Mouse (Mus musculus): Measurements from ENCODE around the gene Sptbn4. TPM values are rescaled to one million over a fixed set of nuclear protein-coding genes. Genes with fewer than 3 reads are reported as not detected.

Sptbn4 gene
- polyA plus RNA-seq, 1 experiment from 2014 or later, result 5.6 TPM

GRCm38 (mm10) chr7:27404203-27404942 lies 43.1 kb downstream of the Sptbn4 start:
- WGBS, result 7% methylated on average over 76 of the region's 81 CpGs
- no peak overlapping the region for H3K27ac ChIP-seq (ENCODE audit: low read depth, low read length)
- H3K9me3 ChIP-seq (ENCODE audit: control insufficient read depth, low read length), result no peaks in the 10 kb centered on the region; the same call in 1 of the 2 replicates
- ATAC-seq (ENCODE audit: low read depth), result no peak
- no peak overlapping the region; the same call in 1 of the 2 replicates for H3K4me3 ChIP-seq (ENCODE audit: low read depth, low read length)
- peaks cover 65% of the 10 kb centered on the region for H3K27me3 ChIP-seq (ENCODE audit: control insufficient read depth, insufficient read depth, low read length)
- no peaks in the 10 kb centered on the region for H3K36me3 ChIP-seq (ENCODE audit: control insufficient read depth, insufficient read depth, low read length)
- no peak overlapping the region for H3K4me2 ChIP-seq (ENCODE audit: low read depth, low read length)
- H3K9ac ChIP-seq (replicated peaks; ENCODE audit: low read depth, low read length), result no peak overlapping the region
- peaks cover 3% of the 10 kb centered on the region; the same call in 1 of the 2 replicates for H3K4me1 ChIP-seq (ENCODE audit: control insufficient read depth, insufficient read depth, low read length)

- Histone ChIP-seq H3K27ac (ENCODE audit: low read depth, low read length) (no peak overlapping the region), H3K4me1 (ENCODE audit: control insufficient read depth, insufficient read depth, low read length) (no peaks in the 10 kb centered on the region), H3K36me3 (ENCODE audit: control insufficient read depth, insufficient read depth, low read length) (no peaks in the 10 kb centered on the region), H3K4me2 (ENCODE audit: low read depth, low read length) (no peak overlapping the region), H3K4me3 (ENCODE audit: low read depth, low read length) (no peak overlapping the region), H3K9me3 (ENCODE audit: control insufficient read depth, low read length) (no peaks in the 10 kb centered on the region; the same call in 1 of the 2 replicates), H3K27me3 (ENCODE audit: control insufficient read depth, insufficient read depth, low read length) (peaks cover 57% of the 10 kb centered on the region), H3K9ac (replicated peaks; ENCODE audit: low read depth, low read length) (no peak overlapping the region)
- no peak for ATAC-seq (ENCODE audit: low read depth)
- WGBS, result 5% methylated on average over 16 of the region's 16 CpGs
These were observed 44.8 kb downstream of the Sptbn4 start for GRCm38 (mm10) chr7:27402675-27403074.

DNA sequence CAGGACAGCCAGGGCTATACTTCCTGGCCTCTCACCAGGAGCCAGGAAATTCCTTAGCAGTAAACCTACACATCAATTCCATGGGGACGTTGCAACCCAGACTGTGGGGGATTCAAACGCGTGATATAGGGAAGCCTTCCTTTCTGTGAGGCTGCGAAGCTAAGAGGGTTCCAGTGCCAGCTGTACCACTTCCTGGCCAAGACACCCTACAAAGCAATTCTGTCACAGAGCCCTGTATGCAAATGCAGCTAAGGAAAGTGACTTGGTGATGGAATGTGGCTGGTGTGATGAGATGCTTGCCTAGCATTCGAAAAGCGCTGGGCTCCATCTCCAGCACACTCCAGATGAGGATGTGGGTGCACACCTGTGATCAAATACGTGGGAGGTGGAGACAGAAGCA lies 46.9 kb downstream of the Sptbn4 start:
- no peaks in the 10 kb centered on the region for H3K36me3 ChIP-seq (ENCODE audit: control insufficient read depth, insufficient read depth, low read length)
- ATAC-seq (ENCODE audit: low read depth), result no peak
- no peak overlapping the region for H3K9ac ChIP-seq (replicated peaks; ENCODE audit: low read depth, low read length)
- H3K9me3 ChIP-seq (ENCODE audit: control insufficient read depth, low read length), result no peaks in the 10 kb centered on the region; the same call in 1 of the 2 replicates
- H3K4me3 ChIP-seq (ENCODE audit: low read depth, low read length), result no peak overlapping the region
- no peak overlapping the region for H3K4me2 ChIP-seq (ENCODE audit: low read depth, low read length)
- H3K27me3 ChIP-seq (ENCODE audit: control insufficient read depth, insufficient read depth, low read length), result peaks cover 47% of the 10 kb centered on the region
- no peak overlapping the region for H3K27ac ChIP-seq (ENCODE audit: low read depth, low read length)
- H3K4me1 ChIP-seq (ENCODE audit: control insufficient read depth, insufficient read depth, low read length), result no peaks in the 10 kb centered on the region
- 73% methylated on average over 7 of the region's 7 CpGs for WGBS

- peak; percentile 26; the same call in 1 of the 2 replicates for ATAC-seq (ENCODE audit: low read depth)
- H3K4me2 ChIP-seq (ENCODE audit: low read depth, low read length), result peak overlapping the region; percentile 70
- H3K27ac ChIP-seq (ENCODE audit: low read depth, low read length), result no peak overlapping the region
- H3K27me3 ChIP-seq (ENCODE audit: control insufficient read depth, insufficient read depth, low read length), result peaks cover 43% of the 10 kb centered on the region
- H3K4me3 ChIP-seq (ENCODE audit: low read depth, low read length), result no peak overlapping the region; the same call in 1 of the 2 replicates
- no peaks in the 10 kb centered on the region for H3K9me3 ChIP-seq (ENCODE audit: control insufficient read depth, low read length)
- H3K36me3 ChIP-seq (ENCODE audit: control insufficient read depth, insufficient read depth, low read length), result no peaks in the 10 kb centered on the region
- no peak overlapping the region for H3K9ac ChIP-seq (replicated peaks; ENCODE audit: low read depth, low read length)
- no peaks in the 10 kb centered on the region for H3K4me1 ChIP-seq (ENCODE audit: control insufficient read depth, insufficient read depth, low read length)
- WGBS, result 19% methylated on average over 26 of the region's 26 CpGs
These were observed 50.2 kb downstream of the Sptbn4 start for GRCm38 (mm10) chr7:27397048-27397949.

DNA sequence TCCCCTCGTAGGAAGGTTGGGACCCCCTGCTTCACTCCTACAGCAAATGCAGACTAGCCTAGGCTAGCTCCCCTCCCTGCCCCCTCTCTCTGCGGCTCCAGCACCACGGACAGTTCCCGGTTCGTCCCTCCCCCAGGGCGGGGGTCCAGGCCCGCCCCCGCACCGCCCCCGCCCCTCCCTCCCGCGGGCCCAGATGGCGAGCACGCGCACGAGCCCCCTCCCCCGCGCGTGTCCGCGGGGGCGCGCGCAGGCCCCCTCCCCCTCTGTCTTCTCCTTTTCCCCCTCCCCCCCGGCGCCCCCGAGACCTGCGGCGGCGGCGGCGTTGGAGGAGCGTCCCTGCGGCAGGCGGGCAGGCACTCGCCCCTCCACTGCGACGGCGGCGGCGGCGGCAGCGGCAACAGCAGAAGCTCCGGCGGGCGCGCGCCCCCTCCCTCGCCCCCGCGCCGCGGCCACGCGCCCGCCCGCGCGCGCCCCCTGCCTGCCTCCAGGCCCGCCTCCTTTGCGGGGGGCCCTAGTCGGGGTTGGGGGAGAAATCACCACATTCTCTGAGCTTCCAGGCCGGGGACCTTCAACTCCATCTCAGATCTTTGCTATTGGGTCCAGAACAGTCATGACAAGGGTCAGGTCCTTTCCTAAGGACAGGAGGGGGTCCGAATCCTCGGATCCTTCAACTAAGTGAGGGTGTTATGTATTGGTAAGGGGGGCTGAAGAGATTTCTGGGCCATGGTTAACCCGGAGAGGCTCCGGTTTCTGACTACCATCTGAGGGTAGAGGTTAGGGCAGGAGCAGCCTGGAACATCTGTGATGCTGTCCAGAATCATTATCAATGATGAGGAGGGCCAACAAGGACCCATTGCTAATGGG lies 51.1 kb downstream of the Sptbn4 start:
- Histone ChIP-seq H3K9me3 (ENCODE audit: control insufficient read depth, low read length) (no peaks in the 10 kb centered on the region), H3K27ac (ENCODE audit: low read depth, low read length) (no peak overlapping the region), H3K9ac (replicated peaks; ENCODE audit: low read depth, low read length) (peak overlapping the region; percentile 54), H3K36me3 (ENCODE audit: control insufficient read depth, insufficient read depth, low read length) (no peaks in the 10 kb centered on the region), H3K4me3 (ENCODE audit: low read depth, low read length) (peak overlapping the region; percentile 42), H3K27me3 (ENCODE audit: control insufficient read depth, insufficient read depth, low read length) (peaks cover 45% of the 10 kb centered on the region), H3K4me2 (ENCODE audit: low read depth, low read length) (peak overlapping the region; percentile 70), H3K4me1 (ENCODE audit: control insufficient read depth, insufficient read depth, low read length) (no peaks in the 10 kb centered on the region)
- ATAC-seq (ENCODE audit: low read depth), result peak; percentile 69; the same call in 1 of the 2 replicates
- 3% methylated on average over 32 of the region's 68 CpGs for WGBS

DNA sequence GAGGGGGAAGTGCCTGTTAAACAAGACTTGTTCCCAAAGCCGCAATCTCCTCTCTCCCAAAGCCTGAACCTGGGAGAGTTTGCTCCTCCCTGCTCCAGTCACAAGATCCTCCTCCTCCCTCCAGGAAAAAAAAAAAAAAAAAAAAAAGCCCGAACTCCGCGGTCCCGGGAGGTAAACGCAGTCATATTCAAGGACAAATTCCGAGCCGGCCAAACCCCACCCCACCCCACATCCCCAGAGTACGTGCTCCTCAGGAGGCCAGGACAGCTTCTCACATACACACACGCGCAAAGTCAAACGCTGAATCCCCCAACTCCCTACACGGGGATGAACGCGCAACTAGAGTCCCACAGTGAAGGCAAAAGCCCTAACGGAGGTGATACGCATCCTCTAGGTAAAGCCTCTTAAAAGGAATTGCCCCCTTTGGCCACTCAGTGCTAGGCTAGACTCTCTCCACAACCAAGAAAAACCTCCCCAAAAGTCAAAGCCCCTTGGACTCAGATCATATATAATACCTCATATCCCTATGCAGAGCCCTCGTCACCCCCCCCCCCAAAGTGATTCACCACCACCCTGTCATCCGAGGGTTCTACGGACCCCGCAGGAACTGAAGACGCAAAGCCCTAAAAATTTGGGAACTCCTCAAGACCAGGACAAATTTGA lies 51.8 kb downstream of the Sptbn4 start:
- Histone ChIP-seq H3K4me1 (ENCODE audit: control insufficient read depth, insufficient read depth, low read length) (no peaks in the 10 kb centered on the region), H3K4me3 (ENCODE audit: low read depth, low read length) (peak overlapping the region; percentile 42), H3K9ac (replicated peaks; ENCODE audit: low read depth, low read length) (peak overlapping the region; percentile 54; the same call in 1 of the 2 replicates), H3K4me2 (ENCODE audit: low read depth, low read length) (peak overlapping the region; percentile 70), H3K9me3 (ENCODE audit: control insufficient read depth, low read length) (no peaks in the 10 kb centered on the region), H3K27me3 (ENCODE audit: control insufficient read depth, insufficient read depth, low read length) (peaks cover 49% of the 10 kb centered on the region), H3K27ac (ENCODE audit: low read depth, low read length) (no peak overlapping the region), H3K36me3 (ENCODE audit: control insufficient read depth, insufficient read depth, low read length) (peaks cover 6% of the 10 kb centered on the region; the same call in 1 of the 2 replicates)
- 3% methylated on average over 22 of the region's 22 CpGs for WGBS
- ATAC-seq (ENCODE audit: low read depth), result no peak; the same call in 1 of the 2 replicates

DNA sequence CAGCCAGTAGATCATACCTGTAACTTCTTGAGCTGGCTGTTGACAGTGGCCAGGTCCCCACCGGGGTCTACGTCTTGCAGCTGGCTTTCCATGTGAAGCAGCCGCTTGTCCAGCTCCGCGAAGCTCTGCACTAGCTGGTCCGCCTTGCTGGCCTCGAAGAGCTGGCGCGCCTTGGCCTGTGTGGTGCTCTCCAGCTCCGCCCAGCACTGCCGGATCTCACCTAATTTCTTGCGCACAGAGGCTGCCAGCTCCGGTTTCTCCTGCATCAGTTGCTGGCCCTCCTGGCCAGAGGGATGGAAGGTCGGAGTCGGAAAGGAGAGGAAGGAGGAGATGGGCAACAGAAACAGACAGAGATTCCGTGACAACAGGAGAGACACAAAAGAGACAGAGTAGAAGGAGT lies 56.1 kb downstream of the Sptbn4 start:
- no peaks in the 10 kb centered on the region for H3K4me1 ChIP-seq (ENCODE audit: control insufficient read depth, insufficient read depth, low read length)
- H3K4me3 ChIP-seq (ENCODE audit: low read depth, low read length), result no peak overlapping the region
- peaks cover 6% of the 10 kb centered on the region; the same call in 1 of the 2 replicates for H3K36me3 ChIP-seq (ENCODE audit: control insufficient read depth, insufficient read depth, low read length)
- peaks cover 40% of the 10 kb centered on the region for H3K27me3 ChIP-seq (ENCODE audit: control insufficient read depth, insufficient read depth, low read length)
- 41% methylated on average over 16 of the region's 16 CpGs for WGBS
- H3K4me2 ChIP-seq (ENCODE audit: low read depth, low read length), result no peak overlapping the region
- no peak overlapping the region for H3K9ac ChIP-seq (replicated peaks; ENCODE audit: low read depth, low read length)
- H3K27ac ChIP-seq (ENCODE audit: low read depth, low read length), result no peak overlapping the region
- H3K9me3 ChIP-seq (ENCODE audit: control insufficient read depth, low read length), result no peaks in the 10 kb centered on the region
- ATAC-seq (ENCODE audit: low read depth), result no peak

- Histone ChIP-seq H3K27ac (ENCODE audit: low read depth, low read length) (no peak overlapping the region), H3K9me3 (ENCODE audit: control insufficient read depth, low read length) (no peaks in the 10 kb centered on the region), H3K4me3 (ENCODE audit: low read depth, low read length) (no peak overlapping the region), H3K4me2 (ENCODE audit: low read depth, low read length) (no peak overlapping the region), H3K9ac (replicated peaks; ENCODE audit: low read depth, low read length) (no peak overlapping the region), H3K4me1 (ENCODE audit: control insufficient read depth, insufficient read depth, low read length) (no peaks in the 10 kb centered on the region), H3K27me3 (ENCODE audit: control insufficient read depth, insufficient read depth, low read length) (peaks cover 20% of the 10 kb centered on the region), H3K36me3 (ENCODE audit: control insufficient read depth, insufficient read depth, low read length) (peaks cover 6% of the 10 kb centered on the region; the same call in 1 of the 2 replicates)
- no peak for ATAC-seq (ENCODE audit: low read depth)
- WGBS, result 77% methylated on average over 6 of the region's 6 CpGs
These were observed 58.3 kb downstream of the Sptbn4 start for GRCm38 (mm10) chr7:27389213-27389612.

All from neural tube, embryonic 14.5 days (tissue).